Mouse (Mus musculus): Measurements from ENCODE around the gene Prrg2. TPM values are rescaled to one million over a fixed set of nuclear protein-coding genes. Genes with fewer than 3 reads are reported as not detected.
A peak's percentile ranks its signal among the peaks of the same experiment; 100 is the strongest.

Prrg2 gene
- polyA plus RNA-seq, 1 experiment = 3.0 TPM

DNA sequence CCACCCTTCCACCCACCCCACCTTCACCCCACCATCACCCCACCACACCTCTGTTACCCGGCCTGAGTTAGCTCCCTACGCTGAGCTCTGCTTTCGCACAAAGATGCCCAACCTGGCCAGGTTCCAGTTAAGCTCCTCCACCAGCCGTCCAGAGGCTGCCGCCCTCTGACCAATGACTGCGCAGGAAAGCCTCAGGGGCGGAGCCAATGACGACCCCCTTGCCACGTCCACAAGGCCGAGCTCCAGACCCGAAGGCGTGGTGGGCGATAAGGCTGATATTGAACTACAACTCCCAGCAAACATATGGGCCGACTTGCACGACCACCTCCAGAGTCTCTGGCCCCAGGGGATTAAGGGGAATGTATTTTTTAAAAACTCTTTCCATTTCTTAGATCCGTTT, 29.6 kb upstream of the Prrg2 start, which contains the start of gene Rcn3:
TSS of gene Rcn3 (minus strand) at position 174 of the 400 bp plus-strand sequence.
- peak within 1 kb of the TSS; percentile 56 for H3K4me3 ChIP-seq (replicated peaks)
- peaks cover 4% of the 10 kb centered on the region; the same call in 1 of the 2 replicates for H3K27me3 ChIP-seq (ENCODE audit: control insufficient read depth)
- TF ChIP-seq TAL1 (IDR thresholded peaks at IDR 0.05; ENCODE audit: low read length) (no peak), GATA1 (IDR thresholded peaks at IDR 0.05; ENCODE audit: low read length) (no peak)
- no peaks in the 10 kb centered on the region for H3K36me3 ChIP-seq (ENCODE audit: control insufficient read depth)
- H3K4me1 ChIP-seq (ENCODE audit: control insufficient read depth) = peaks cover 37% of the 10 kb centered on the region
- H3K9me3 ChIP-seq (ENCODE audit: control insufficient read depth, low read length) = no peaks in the 10 kb centered on the region

- peaks cover 37% of the 10 kb centered on the region for H3K4me1 ChIP-seq (ENCODE audit: control insufficient read depth)
- peaks cover under 1% of the 10 kb centered on the region for H3K9me3 ChIP-seq (ENCODE audit: control insufficient read depth, low read length)
- peaks cover 4% of the 10 kb centered on the region; the same call in 1 of the 2 replicates for H3K27me3 ChIP-seq (ENCODE audit: control insufficient read depth)
- TF ChIP-seq GATA1 (IDR thresholded peaks at IDR 0.05; ENCODE audit: low read length) = no peak
- no peak for TF ChIP-seq TAL1 (IDR thresholded peaks at IDR 0.05; ENCODE audit: low read length)
- peak overlapping the region; percentile 56 for H3K4me3 ChIP-seq (replicated peaks)
- no peaks in the 10 kb centered on the region; the same call in 1 of the 2 replicates for H3K36me3 ChIP-seq (ENCODE audit: control insufficient read depth)
These were observed 28.8 kb upstream of the Prrg2 start for GRCm38 (mm10) chr7:45091001-45091990.

DNA sequence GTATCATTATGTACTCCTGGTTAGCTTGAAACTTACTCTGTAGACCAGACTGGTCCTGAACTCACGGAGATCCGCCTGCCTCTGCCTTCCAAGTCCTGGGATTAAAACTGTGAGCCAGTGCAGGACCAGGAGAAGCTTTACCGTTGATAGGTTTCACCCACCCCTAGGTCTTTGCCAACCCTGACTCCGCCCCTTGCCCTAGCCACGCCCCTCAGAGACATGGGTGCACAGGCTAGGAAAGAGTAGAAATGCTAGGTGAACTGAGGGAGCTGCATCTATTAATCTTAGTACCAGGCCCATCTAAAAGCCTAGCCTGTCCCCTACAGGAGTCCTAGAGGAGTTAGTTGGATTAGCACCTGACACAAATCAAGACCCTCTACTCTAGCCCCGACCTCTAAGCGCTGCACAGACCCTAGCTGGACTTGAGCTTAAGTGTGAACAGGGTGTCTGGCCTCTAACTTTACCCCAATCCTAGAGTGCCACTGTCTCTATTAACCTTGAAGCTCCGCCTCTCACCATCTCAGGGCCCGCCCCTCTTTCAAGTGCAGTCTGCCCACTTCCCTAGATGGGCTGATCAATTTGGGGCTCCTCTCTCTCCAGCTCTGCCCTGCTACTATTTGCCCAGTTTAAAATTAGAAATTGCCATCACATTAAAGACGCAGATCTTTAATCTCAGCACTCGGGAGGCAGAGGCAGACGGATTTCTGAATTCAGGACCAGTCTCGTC, 27.9 kb upstream of the Prrg2 start:
- peaks cover 37% of the 10 kb centered on the region for H3K4me1 ChIP-seq (ENCODE audit: control insufficient read depth)
- peaks cover 4% of the 10 kb centered on the region; the same call in 1 of the 2 replicates for H3K27me3 ChIP-seq (ENCODE audit: control insufficient read depth)
- peaks cover 4% of the 10 kb centered on the region for H3K36me3 ChIP-seq (ENCODE audit: control insufficient read depth)
- no peak for TF ChIP-seq GATA1 (IDR thresholded peaks at IDR 0.05; ENCODE audit: low read length)
- no peak for TF ChIP-seq TAL1 (IDR thresholded peaks at IDR 0.05; ENCODE audit: low read length)
- no peak overlapping the region for H3K4me3 ChIP-seq (replicated peaks)
- H3K9me3 ChIP-seq (ENCODE audit: control insufficient read depth, low read length) = peaks cover 5% of the 10 kb centered on the region

DNA sequence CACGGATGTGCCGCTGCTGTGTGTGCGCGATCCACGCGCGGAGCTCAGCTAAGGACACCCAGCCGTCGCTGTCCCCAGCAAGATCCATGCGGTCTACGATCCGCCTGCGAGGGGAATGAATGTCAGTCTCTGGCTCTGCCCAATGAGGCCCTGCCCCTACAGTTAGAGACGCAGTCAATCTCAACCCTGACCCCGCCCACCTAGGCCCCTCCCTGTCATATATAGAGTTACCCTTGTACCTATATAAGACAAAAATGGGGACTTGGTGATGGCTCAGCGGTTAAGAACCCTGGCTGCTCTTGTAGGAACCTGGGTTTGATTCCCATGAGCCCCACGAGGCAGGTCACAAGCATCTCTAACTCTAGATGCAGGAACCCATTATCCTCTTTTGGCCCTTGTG, 26.1 kb upstream of the Prrg2 start:
- H3K4me1 ChIP-seq (ENCODE audit: control insufficient read depth) = peaks cover 34% of the 10 kb centered on the region

GRCm38 (mm10) chr7:45086084-45086483, 23.6 kb upstream of the Prrg2 start:
- Histone ChIP-seq H3K27me3 (ENCODE audit: control insufficient read depth) (no peaks in the 10 kb centered on the region), H3K36me3 (ENCODE audit: control insufficient read depth) (peaks cover 4% of the 10 kb centered on the region), H3K4me3 (replicated peaks) (no peak overlapping the region), H3K9me3 (ENCODE audit: control insufficient read depth, low read length) (peaks cover 5% of the 10 kb centered on the region), H3K4me1 (ENCODE audit: control insufficient read depth) (peaks cover 33% of the 10 kb centered on the region)
- TF ChIP-seq GATA1 (IDR thresholded peaks at IDR 0.05; ENCODE audit: low read length) (no peak), TAL1 (IDR thresholded peaks at IDR 0.05; ENCODE audit: low read length) (no peak)

More for the DNA sequence above, 26.1 kb upstream of the Prrg2 start:
- H3K36me3 ChIP-seq (ENCODE audit: control insufficient read depth) = peaks cover 4% of the 10 kb centered on the region
- peaks cover 4% of the 10 kb centered on the region; the same call in 1 of the 2 replicates for H3K27me3 ChIP-seq (ENCODE audit: control insufficient read depth)
- peaks cover 5% of the 10 kb centered on the region for H3K9me3 ChIP-seq (ENCODE audit: control insufficient read depth, low read length)
- H3K4me3 ChIP-seq (replicated peaks) = no peak overlapping the region
- TF ChIP-seq GATA1 (IDR thresholded peaks at IDR 0.05; ENCODE audit: low read length) = no peak
- TF ChIP-seq TAL1 (IDR thresholded peaks at IDR 0.05; ENCODE audit: low read length) = no peak

GRCm38 (mm10) chr7:45083300-45083890, 20.9 kb upstream of the Prrg2 start:
- Histone ChIP-seq H3K9me3 (ENCODE audit: control insufficient read depth, low read length) (peaks cover 5% of the 10 kb centered on the region), H3K4me1 (ENCODE audit: control insufficient read depth) (peaks cover 27% of the 10 kb centered on the region), H3K27me3 (ENCODE audit: control insufficient read depth) (no peaks in the 10 kb centered on the region), H3K4me3 (replicated peaks) (peak overlapping the region; percentile 10), H3K36me3 (ENCODE audit: control insufficient read depth) (peaks cover 4% of the 10 kb centered on the region)
- TF ChIP-seq TAL1 (IDR thresholded peaks at IDR 0.05; ENCODE audit: low read length) (no peak), GATA1 (IDR thresholded peaks at IDR 0.05; ENCODE audit: low read length) (no peak)

- H3K27me3 ChIP-seq (ENCODE audit: control insufficient read depth) = no peaks in the 10 kb centered on the region
- H3K4me1 ChIP-seq (ENCODE audit: control insufficient read depth) = peaks cover 28% of the 10 kb centered on the region
- H3K9me3 ChIP-seq (ENCODE audit: control insufficient read depth, low read length) = peaks cover 5% of the 10 kb centered on the region
- TF ChIP-seq TAL1 (IDR thresholded peaks at IDR 0.05; ENCODE audit: low read length) (no peak), GATA1 (IDR thresholded peaks at IDR 0.05; ENCODE audit: low read length) (no peak)
- H3K36me3 ChIP-seq (ENCODE audit: control insufficient read depth) = peaks cover 10% of the 10 kb centered on the region
- peak overlapping the region; percentile 35 for H3K4me3 ChIP-seq (replicated peaks)
These were observed 20.2 kb upstream of the Prrg2 start for GRCm38 (mm10) chr7:45082401-45083299.

DNA sequence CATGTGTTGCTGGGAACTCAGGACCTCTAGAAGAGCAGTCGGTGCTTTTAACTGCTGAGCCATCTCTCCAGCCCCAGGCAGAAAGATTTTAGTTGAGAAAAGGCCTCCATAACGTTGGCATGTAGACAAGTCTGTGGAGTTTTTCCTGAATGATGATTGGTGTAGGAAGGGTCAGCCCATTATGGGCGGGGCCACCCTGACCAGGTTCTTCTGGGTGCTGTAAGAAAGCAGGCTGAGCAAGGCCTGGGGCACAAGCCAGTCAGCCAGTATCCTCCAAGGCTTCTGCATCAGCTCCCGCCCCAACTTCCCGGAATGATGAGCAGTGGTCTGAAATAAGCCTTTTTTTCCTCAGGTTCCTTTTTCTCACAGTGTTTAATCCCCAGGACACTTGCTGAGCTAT, 18.5 kb upstream of the Prrg2 start:
- H3K36me3 ChIP-seq (ENCODE audit: control insufficient read depth) = peaks cover 24% of the 10 kb centered on the region
- H3K4me3 ChIP-seq (replicated peaks) = no peak overlapping the region
- peaks cover 28% of the 10 kb centered on the region for H3K4me1 ChIP-seq (ENCODE audit: control insufficient read depth)
- no peaks in the 10 kb centered on the region for H3K27me3 ChIP-seq (ENCODE audit: control insufficient read depth)
- H3K9me3 ChIP-seq (ENCODE audit: control insufficient read depth, low read length) = peaks cover 2% of the 10 kb centered on the region
- TF ChIP-seq GATA1 (IDR thresholded peaks at IDR 0.05; ENCODE audit: low read length) = no peak
- no peak for TF ChIP-seq TAL1 (IDR thresholded peaks at IDR 0.05; ENCODE audit: low read length)
